Comparison of ENCODE assay signal across 9 mouse cellular contexts in the genomic region with DNA sequence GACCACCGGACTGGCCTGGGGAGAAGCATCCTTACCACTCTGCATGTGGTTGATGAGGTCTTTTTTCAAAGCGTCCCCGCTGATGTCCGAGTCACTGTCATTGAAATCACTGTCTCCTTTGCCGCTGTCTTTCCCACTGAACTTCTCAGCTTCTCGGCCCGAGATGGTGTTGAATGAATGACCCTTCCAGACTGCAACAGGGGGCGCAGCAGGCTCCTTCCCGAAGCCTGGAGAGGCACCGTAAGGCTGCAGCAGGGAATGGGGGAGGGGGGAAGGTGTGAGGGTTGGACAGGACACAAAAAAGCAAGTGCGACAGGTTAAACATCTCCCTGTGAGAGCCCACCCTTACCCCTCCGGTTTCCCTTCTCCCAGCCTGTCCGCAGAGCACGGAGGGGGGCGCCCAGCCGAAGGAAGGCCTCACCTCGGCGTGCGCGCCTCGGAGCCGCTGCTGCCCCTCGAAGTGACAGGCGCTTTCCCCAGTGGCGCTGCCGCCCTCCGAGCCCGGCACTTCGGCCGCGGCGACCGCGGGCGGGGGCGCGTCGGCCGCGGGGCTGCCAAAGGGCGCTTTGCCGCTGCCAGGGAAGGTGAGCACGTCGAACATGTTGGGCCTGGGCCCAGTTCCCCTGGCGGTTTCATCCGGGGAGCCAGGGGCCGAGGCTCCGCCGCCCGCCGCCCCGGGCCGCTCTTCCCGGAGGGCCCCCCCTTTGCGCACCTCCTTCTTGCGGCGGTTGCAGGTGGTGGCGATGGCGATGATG. TPM values are rescaled to one million over a fixed set of nuclear protein-coding genes. Genes with fewer than 3 reads are reported as not detected.
DNase-seq lines count a peak whose midpoint lies in the region; ATAC-seq and TF ChIP-seq lines count a peak whose summit lies in the region.
"Had no signal": no experiment of that assay in that cellular context is flagged by ENCODE, and none has a peak within 500 bp of the region (broad histone marks: within the 10 kb centered on the region; RNA-seq: fewer than 3 reads in every experiment).

No protein-coding gene starts in this region.

- H3K27me3 ChIP-seq in E14TG2a.4 (ENCODE audit: insufficient read depth, low read length), result peaks cover 82% of the 10 kb centered on the region
- H3K27me3 ChIP-seq in forebrain, embryonic 11.5 days (ENCODE audit: control insufficient read depth, insufficient read depth, low read length), result peaks cover 50% of the 10 kb centered on the region
- H3K27me3 ChIP-seq in limb, embryonic 14.5 days (ENCODE audit: control insufficient read depth, insufficient read depth, low read length), result peaks cover 58% of the 10 kb centered on the region
- peaks cover 59% of the 10 kb centered on the region for H3K27me3 ChIP-seq in lung, postnatal 0 days (replicated peaks; ENCODE audit: insufficient read depth, low read length)
- peaks cover 73% of the 10 kb centered on the region for H3K27me3 ChIP-seq in liver, embryonic 12.5 days (replicated peaks)

- TF ChIP-seq POLR2A in limb, embryonic 14.5 days (IDR thresholded peaks at IDR 0.05; ENCODE audit: borderline replicate concordance, extremely low read depth, insufficient read depth, insufficient read length), result no peak

- peak overlapping the region; percentile 76 for H3K4me3 ChIP-seq in E14TG2a.4 (replicated peaks; ENCODE audit: low read length)
- H3K4me3 ChIP-seq in forebrain, embryonic 11.5 days (ENCODE audit: low read depth, low read length), result peak overlapping the region; percentile 42
- H3K4me3 ChIP-seq in limb, embryonic 14.5 days (replicated peaks; ENCODE audit: low read length), result peak overlapping the region; percentile 41
- H3K4me3 ChIP-seq in lung, postnatal 0 days (ENCODE audit: low read depth, low read length), result no peak overlapping the region
- no peak overlapping the region for H3K4me3 ChIP-seq in liver, embryonic 12.5 days

- no peak for TF ChIP-seq EP300 in lung, postnatal 0 days (IDR thresholded peaks at IDR 0.05)

- 2% methylated on average over 48 of the region's 59 CpGs for WGBS in forebrain, embryonic 11.5 days
- under 1% methylated on average over 16 of the region's 59 CpGs for WGBS in limb, embryonic 14.5 days
- WGBS in lung, postnatal 0 days, result 1% methylated on average over 34 of the region's 59 CpGs
- 4% methylated on average over 57 of the region's 59 CpGs for WGBS in liver, embryonic 12.5 days (ENCODE audit: insufficient replicate concordance)

- H3K36me3 ChIP-seq in E14TG2a.4 (ENCODE audit: insufficient read depth, low read length), result no peaks in the 10 kb centered on the region
- H3K36me3 ChIP-seq in forebrain, embryonic 11.5 days (ENCODE audit: control insufficient read depth, insufficient read depth, low read length), result no peaks in the 10 kb centered on the region
- H3K36me3 ChIP-seq in limb, embryonic 14.5 days (ENCODE audit: control insufficient read depth, insufficient read depth, low read length), result no peaks in the 10 kb centered on the region
- no peaks in the 10 kb centered on the region for H3K36me3 ChIP-seq in lung, postnatal 0 days (ENCODE audit: insufficient read depth, low read length)
- H3K36me3 ChIP-seq in liver, embryonic 12.5 days, result no peaks in the 10 kb centered on the region

- peak; percentile 80 for DNase-seq in heart, adult 11 months
- DNase-seq in heart, adult 18-20 months, result no peak
- DNase-seq in forebrain, embryonic 11.5 days (ENCODE audit: low spot score), result peak; percentile 64
- DNase-seq in limb, embryonic 14.5 days (ENCODE audit: low spot score), result no peak
- no peak for DNase-seq in thymus, postnatal 0 days (ENCODE audit: low spot score)
- no peak for DNase-seq in lung, postnatal 0 days (ENCODE audit: low spot score)

- H3K4me2 ChIP-seq in forebrain, embryonic 11.5 days (ENCODE audit: low read depth, low read length, severe bottlenecking), result peak overlapping the region; percentile 58
- peak overlapping the region; percentile 76 for H3K4me2 ChIP-seq in limb, embryonic 14.5 days (replicated peaks; ENCODE audit: low read depth, low read length, severe bottlenecking)
- no peak overlapping the region for H3K4me2 ChIP-seq in lung, postnatal 0 days (replicated peaks; ENCODE audit: low read depth, low read length)
- no peak overlapping the region for H3K4me2 ChIP-seq in liver, embryonic 12.5 days

- ATAC-seq in forebrain, embryonic 11.5 days (replicated peaks; ENCODE audit: low FRiP score), result no peak
- no peak for ATAC-seq in limb, embryonic 14.5 days (ENCODE audit: low FRiP score, low read depth)
- no peak for ATAC-seq in lung, postnatal 0 days
- no peak for ATAC-seq in liver, embryonic 12.5 days

- H3K9ac ChIP-seq in forebrain, embryonic 11.5 days (ENCODE audit: low read length), result peak overlapping the region; percentile 35
- H3K9ac ChIP-seq in limb, embryonic 14.5 days (ENCODE audit: low read depth, low read length, severe bottlenecking), result 0 out of 2 replicates have a peak overlapping the region, but pooled peaks have one; percentile 25
- no peak overlapping the region for H3K9ac ChIP-seq in lung, postnatal 0 days (replicated peaks; ENCODE audit: low read depth)
- no peak overlapping the region for H3K9ac ChIP-seq in liver, embryonic 12.5 days

- H3K27ac ChIP-seq in forebrain, embryonic 11.5 days (ENCODE audit: low read depth, low read length), result no peak overlapping the region
- H3K27ac ChIP-seq in limb, embryonic 14.5 days (replicated peaks; ENCODE audit: low read depth, low read length), result no peak overlapping the region
- no peak overlapping the region for H3K27ac ChIP-seq in lung, postnatal 0 days (ENCODE audit: low read length)
- H3K27ac ChIP-seq in liver, embryonic 12.5 days, result no peak overlapping the region
- H3K27ac ChIP-seq: macrophage had no signal

- peaks cover 50% of the 10 kb centered on the region for H3K4me1 ChIP-seq in E14TG2a.4 (replicated peaks; ENCODE audit: low read depth, low read length)
- peaks cover 26% of the 10 kb centered on the region for H3K4me1 ChIP-seq in forebrain, embryonic 11.5 days (replicated peaks; ENCODE audit: control insufficient read depth, insufficient read depth, low read length)
- peaks cover 24% of the 10 kb centered on the region for H3K4me1 ChIP-seq in limb, embryonic 14.5 days (ENCODE audit: control insufficient read depth, insufficient read depth, low read length)
- H3K4me1 ChIP-seq in lung, postnatal 0 days (ENCODE audit: insufficient read depth, low read depth, low read length), result peaks cover 11% of the 10 kb centered on the region; the same call in 1 of the 2 replicates
- H3K4me1 ChIP-seq in liver, embryonic 12.5 days, result peaks cover 12% of the 10 kb centered on the region; the same call in 1 of the 2 replicates

- TF ChIP-seq CTCF in E14TG2a.4 (conservative IDR thresholded peaks at IDR 0.05; ENCODE audit: low read length), result no peak
- TF ChIP-seq CTCF in lung, postnatal 0 days (IDR thresholded peaks at IDR 0.05), result no peak

- H3K9me3 ChIP-seq in E14TG2a.4 (ENCODE audit: low read length), result no peaks in the 10 kb centered on the region
- H3K9me3 ChIP-seq in forebrain, embryonic 11.5 days (ENCODE audit: control insufficient read depth, low read length), result no peaks in the 10 kb centered on the region
- no peaks in the 10 kb centered on the region for H3K9me3 ChIP-seq in limb, embryonic 14.5 days (ENCODE audit: control insufficient read depth, low read length)
- H3K9me3 ChIP-seq in lung, postnatal 0 days (ENCODE audit: low read length), result no peaks in the 10 kb centered on the region
- no peaks in the 10 kb centered on the region for H3K9me3 ChIP-seq in liver, embryonic 12.5 days (replicated peaks)

RNA-seq across cellular contexts. Expression of a gene that starts 2.9 kb away (rescaled TPM):
- total RNA-seq in heart, adult 18-20 months (2021), result under 1 TPM in 1 of 2 experiments, not detected in 1; 0.20 TPM
- polyA plus RNA-seq in forebrain, embryonic 11.5 days (2014; fragmentation: Nextera tagmentation; extraction: Ambion mirVana), result 11.4 and 13.7 TPM in 2 replicates
- 5.7 and 8.0 TPM in 2 replicates for polyA plus RNA-seq in limb, embryonic 14.5 days (2012; rRNA removed)
- polyA plus RNA-seq in limb, embryonic 14.5 days (2014; fragmentation: Nextera tagmentation; extraction: Ambion mirVana), result 5.7 and 6.7 TPM in 2 replicates
- 0.23 and 0.28 TPM in 2 replicates for polyA plus RNA-seq in thymus, postnatal 0 days (2015; fragmentation: Nextera tagmentation; extraction: Ambion mirVana)
- not detected in 2 replicates for polyA plus RNA-seq in lung, postnatal 0 days (2015; fragmentation: Nextera tagmentation; extraction: Ambion mirVana)
- 0.04 TPM in 1 of 2 replicates, not detected in the other for polyA plus RNA-seq in liver, embryonic 12.5 days (2016; fragmentation: Nextera tagmentation; extraction: Ambion mirVana)
- polyA plus RNA-seq: macrophage had no signal

Comparison
In these comparisons a context has a peak if more than half of its experiments do, and no peak if none do; other contexts are left out.
1. DNase-seq: peak in heart, adult 11 months (single experiment) and forebrain, embryonic 11.5 days (single experiment); none in heart, adult 18-20 months (0 of 2), limb, embryonic 14.5 days (single experiment), thymus, postnatal 0 days (single experiment) and lung, postnatal 0 days (single experiment).
2. H3K4me3 ChIP-seq: peak in E14TG2a.4 (single experiment), forebrain, embryonic 11.5 days (single experiment) and limb, embryonic 14.5 days (single experiment); none in lung, postnatal 0 days (single experiment) and liver, embryonic 12.5 days (single experiment).
3. H3K4me2 ChIP-seq: peak in forebrain, embryonic 11.5 days (single experiment) and limb, embryonic 14.5 days (single experiment); none in lung, postnatal 0 days (single experiment) and liver, embryonic 12.5 days (single experiment).
4. H3K9ac ChIP-seq: peak in forebrain, embryonic 11.5 days (single experiment) and limb, embryonic 14.5 days (single experiment); none in lung, postnatal 0 days (single experiment) and liver, embryonic 12.5 days (single experiment).